Mouse (Mus musculus) ES-Bruce4 (cell line): ENCODE data around the gene Fam107b.

Source experiments
- CTCF ChIP-seq: IDR thresholded peaks from one replicate; pipeline ENCODE4 v1.8.1; 2011; ENCODE audit warnings: low read depth, low read length
- POLR2A ChIP-seq: IDR thresholded peaks from one replicate; pipeline ENCODE4 v1.8.1; 2011; ENCODE audit warnings: low read length; ENCODE audit not compliant: insufficient read depth

GRCm38 (mm10) chr2:3578180-3578902 is 8.1 kb downstream of the Fam107b start:
- TF ChIP-seq CTCF (no peak), POLR2A (no peak)
